Comparison of ENCODE assay signal across 12 mouse cellular contexts in genomic region chr11:79055161-79055560, GRCm38 (mm10).
A peak's percentile ranks its signal among the peaks of the same experiment; 100 is the strongest.
DNase-seq lines count a peak whose midpoint lies in the region; ATAC-seq and TF ChIP-seq lines count a peak whose summit lies in the region.
"Had no signal": no experiment of that assay in that cellular context is flagged by ENCODE, and none has a peak within 500 bp of the region (broad histone marks: within the 10 kb centered on the region; RNA-seq: fewer than 3 reads in every experiment).

No protein-coding gene starts in this region.

- no peak for TF ChIP-seq POLR2A in heart, adult 2 months (IDR thresholded peaks at IDR 0.05; ENCODE audit: insufficient read depth, low read depth, low read length)

- no peaks in the 10 kb centered on the region for H3K79me2 ChIP-seq in heart, adult 2 months (replicated peaks; ENCODE audit: control insufficient read depth, insufficient read depth, low read length)

- H3K27me3 ChIP-seq in heart, adult 2 months (ENCODE audit: control insufficient read depth, insufficient read depth, low read length), result no peaks in the 10 kb centered on the region
- H3K27me3 ChIP-seq in lung, embryonic 14.5 days (ENCODE audit: insufficient read depth, low read length), result no peaks in the 10 kb centered on the region
- no peaks in the 10 kb centered on the region for H3K27me3 ChIP-seq in liver, embryonic 16.5 days (ENCODE audit: control insufficient read depth, insufficient read depth, low read depth, low read length)
- H3K27me3 ChIP-seq: Patski had no signal

- H3K9me3 ChIP-seq in lung, embryonic 14.5 days (ENCODE audit: low read depth, low read length), result no peaks in the 10 kb centered on the region
- no peaks in the 10 kb centered on the region for H3K9me3 ChIP-seq in liver, embryonic 16.5 days (replicated peaks; ENCODE audit: control insufficient read depth, low read length)

- peaks cover 2% of the 10 kb centered on the region; the same call in 1 of the 2 replicates for H3K36me3 ChIP-seq in heart, adult 2 months (ENCODE audit: control insufficient read depth, insufficient read depth, low read length)
- no peaks in the 10 kb centered on the region for H3K36me3 ChIP-seq in lung, embryonic 14.5 days (ENCODE audit: insufficient read depth)
- H3K36me3 ChIP-seq in liver, embryonic 16.5 days (ENCODE audit: control insufficient read depth, insufficient read depth), result no peaks in the 10 kb centered on the region

- peak overlapping the region; percentile 71 for H3K27ac ChIP-seq in heart, adult 2 months
- H3K27ac ChIP-seq in lung, embryonic 14.5 days (ENCODE audit: low read depth), result peak overlapping the region; percentile 9; the same call in 1 of the 2 replicates
- H3K27ac ChIP-seq in liver, embryonic 16.5 days (ENCODE audit: low read length), result peak overlapping the region; percentile 84

- H3K9ac ChIP-seq in heart, adult 2 months (ENCODE audit: low read depth, low read length), result no peak overlapping the region
- no peak overlapping the region for H3K9ac ChIP-seq in lung, embryonic 14.5 days
- no peak overlapping the region for H3K9ac ChIP-seq in liver, embryonic 16.5 days (ENCODE audit: low read depth, low read length)
- H3K9ac ChIP-seq: forebrain, postnatal 0 days had no signal

- intact Hi-C loops in heart, adult 2 months (cut with DNase I), result no loop called here
- intact Hi-C loops in heart, postnatal 14 days (cut with DNase I), result no loop called here

- no peak for TF ChIP-seq EP300 in heart, adult 2 months (IDR thresholded peaks at IDR 0.05; ENCODE audit: insufficient read depth, low read depth, low read length)

- no peak for DNase-seq in heart, adult 2 months
- no peak for DNase-seq in heart, postnatal 14 days
- DNase-seq in lung, embryonic 14.5 days, result no peak
- no peak for DNase-seq in lung, postnatal 25 days (ENCODE audit: low spot score)
- DNase-seq in gastrocnemius, postnatal 10 days, result peak; percentile 39
- no peak for DNase-seq in cerebellum, postnatal 14 days
- DNase-seq in MN1 (ENCODE audit: low spot score), result no peak
- DNase-seq: forebrain, postnatal 0 days; kidney, postnatal 36 days; lung, postnatal 14 days had no signal

- no peak overlapping the region for H3K4me3 ChIP-seq in heart, adult 2 months
- H3K4me3 ChIP-seq in lung, embryonic 14.5 days (ENCODE audit: low read depth, low read length), result no peak overlapping the region
- no peak overlapping the region for H3K4me3 ChIP-seq in liver, embryonic 16.5 days (ENCODE audit: low read depth, low read length)

- 62% methylated on average over 8 of the region's 8 CpGs for whole genome bisulfite sequencing in heart, adult 2 months
- 78% methylated on average over 8 of the region's 8 CpGs for WGBS in lung, embryonic 14.5 days
- WGBS in liver, embryonic 16.5 days (ENCODE audit: insufficient replicate concordance), result 87% methylated on average over 8 of the region's 8 CpGs

- no peak for TF ChIP-seq CTCF in heart, adult 2 months (IDR thresholded peaks at IDR 0.05)
- TF ChIP-seq CTCF in lung, embryonic 14.5 days (IDR thresholded peaks at IDR 0.05; ENCODE audit: low read depth), result no peak

- H3K4me2 ChIP-seq in lung, embryonic 14.5 days, result no peak overlapping the region
- 0 out of 2 replicates have a peak overlapping the region, but pooled peaks have one; percentile 4 for H3K4me2 ChIP-seq in liver, embryonic 16.5 days (ENCODE audit: low read depth, low read length)

- H3K4me1 ChIP-seq in heart, adult 2 months (ENCODE audit: control insufficient read depth, insufficient read depth, low read length), result peaks cover 25% of the 10 kb centered on the region
- H3K4me1 ChIP-seq in lung, embryonic 14.5 days (ENCODE audit: insufficient read depth), result peaks cover 10% of the 10 kb centered on the region
- peaks cover 56% of the 10 kb centered on the region for H3K4me1 ChIP-seq in liver, embryonic 16.5 days (ENCODE audit: control insufficient read depth, low read depth, low read length)

- ATAC-seq in lung, embryonic 14.5 days (ENCODE audit: insufficient read depth), result no peak
- no peak for ATAC-seq in liver, embryonic 16.5 days (ENCODE audit: low read depth)
- ATAC-seq: forebrain, postnatal 0 days had no signal

Comparison
In these comparisons a context has a peak if more than half of its experiments do, and no peak if none do; other contexts are left out.
1. H3K27ac ChIP-seq: peak in every context shown above with its lines; median percentile 84 in liver, embryonic 16.5 days; 71 in heart, adult 2 months; 9 in lung, embryonic 14.5 days.